Mouse (Mus musculus): ENCODE measurements at regions not wholly inside any gene's neighbourhood (a gene's known extent, or its start where the extent isn't known, plus 50 kb on each side); places are given as distances from the start of the nearest gene placed in this dataset.

DNA sequence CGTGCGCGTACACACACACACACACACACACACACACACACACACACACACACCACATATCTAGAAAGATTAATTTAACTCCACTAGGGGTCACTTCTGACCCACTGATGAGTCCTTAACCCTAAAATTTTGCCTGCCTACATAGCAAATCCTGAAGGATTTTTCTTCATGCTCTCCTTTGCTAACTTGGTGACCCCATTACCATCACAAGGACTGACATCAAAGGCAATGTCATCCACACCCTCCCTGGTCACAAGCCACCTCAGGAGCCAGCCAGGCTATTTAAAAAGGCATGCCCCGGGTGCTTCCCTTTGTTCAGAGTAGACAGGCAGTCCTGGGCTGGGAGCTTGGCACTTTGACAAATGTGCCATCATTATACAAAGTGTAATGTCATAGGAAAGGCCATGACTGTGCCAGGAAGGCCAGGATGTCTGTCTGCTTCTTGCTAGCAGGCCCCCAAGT, 1501.4 kb upstream of the Flrt2 start:
- Histone ChIP-seq H3K9ac (replicated peaks) (no peak overlapping the region), H3K27ac (replicated peaks) (no peak overlapping the region), H3K4me2 (replicated peaks) (no peak overlapping the region), H3K27me3 (no peaks in the 10 kb centered on the region), H3K9me3 (no peaks in the 10 kb centered on the region), H3K36me3 (no peaks in the 10 kb centered on the region), H3K4me3 (no peak overlapping the region), H3K4me1 (no peaks in the 10 kb centered on the region)
- 76% methylated on average over 4 of the region's 4 CpGs for WGBS
- ATAC-seq (replicated peaks) = no peak

GRCm38 (mm10) chr12:94217906-94218305, 1474.1 kb upstream of the Flrt2 start:
- Histone ChIP-seq H3K27ac (replicated peaks) (no peak overlapping the region), H3K4me1 (no peaks in the 10 kb centered on the region), H3K4me3 (no peak overlapping the region), H3K27me3 (no peaks in the 10 kb centered on the region), H3K9me3 (no peaks in the 10 kb centered on the region), H3K4me2 (replicated peaks) (no peak overlapping the region), H3K9ac (replicated peaks) (no peak overlapping the region), H3K36me3 (no peaks in the 10 kb centered on the region)
- no peak for ATAC-seq (replicated peaks)
- 84% methylated on average over 4 of the region's 4 CpGs for WGBS

- Histone ChIP-seq H3K27me3 (no peaks in the 10 kb centered on the region), H3K27ac (replicated peaks) (no peak overlapping the region), H3K4me3 (no peak overlapping the region), H3K9ac (replicated peaks) (no peak overlapping the region), H3K9me3 (no peaks in the 10 kb centered on the region), H3K4me2 (replicated peaks) (no peak overlapping the region), H3K4me1 (no peaks in the 10 kb centered on the region), H3K36me3 (no peaks in the 10 kb centered on the region)
- no peak for ATAC-seq (replicated peaks)
- WGBS = 87% methylated on average over 4 of the region's 4 CpGs
Observed at GRCm38 (mm10) chr12:94229894-94230293, 1462.1 kb upstream of the Flrt2 start.

- Histone ChIP-seq H3K4me1 (0 out of 2 replicates have a peak, but pooled peaks cover 4% of the 10 kb centered on the region), H3K27ac (replicated peaks) (no peak overlapping the region), H3K27me3 (no peaks in the 10 kb centered on the region), H3K4me3 (no peak overlapping the region), H3K36me3 (no peaks in the 10 kb centered on the region), H3K9ac (replicated peaks) (no peak overlapping the region), H3K9me3 (no peaks in the 10 kb centered on the region), H3K4me2 (replicated peaks) (no peak overlapping the region)
- 83% methylated on average over 2 of the region's 2 CpGs for WGBS
- ATAC-seq (replicated peaks) = no peak
Observed at GRCm38 (mm10) chr12:94245366-94245765, 1446.7 kb upstream of the Flrt2 start.

- Histone ChIP-seq H3K4me1 (0 out of 2 replicates have a peak, but pooled peaks cover 4% of the 10 kb centered on the region), H3K36me3 (no peaks in the 10 kb centered on the region), H3K27ac (replicated peaks) (no peak overlapping the region), H3K4me2 (replicated peaks) (no peak overlapping the region), H3K9me3 (no peaks in the 10 kb centered on the region), H3K9ac (replicated peaks) (no peak overlapping the region), H3K27me3 (no peaks in the 10 kb centered on the region), H3K4me3 (no peak overlapping the region)
- no peak for ATAC-seq (replicated peaks)
Observed at GRCm38 (mm10) chr12:94247362-94247761, 1444.7 kb upstream of the Flrt2 start.

DNA sequence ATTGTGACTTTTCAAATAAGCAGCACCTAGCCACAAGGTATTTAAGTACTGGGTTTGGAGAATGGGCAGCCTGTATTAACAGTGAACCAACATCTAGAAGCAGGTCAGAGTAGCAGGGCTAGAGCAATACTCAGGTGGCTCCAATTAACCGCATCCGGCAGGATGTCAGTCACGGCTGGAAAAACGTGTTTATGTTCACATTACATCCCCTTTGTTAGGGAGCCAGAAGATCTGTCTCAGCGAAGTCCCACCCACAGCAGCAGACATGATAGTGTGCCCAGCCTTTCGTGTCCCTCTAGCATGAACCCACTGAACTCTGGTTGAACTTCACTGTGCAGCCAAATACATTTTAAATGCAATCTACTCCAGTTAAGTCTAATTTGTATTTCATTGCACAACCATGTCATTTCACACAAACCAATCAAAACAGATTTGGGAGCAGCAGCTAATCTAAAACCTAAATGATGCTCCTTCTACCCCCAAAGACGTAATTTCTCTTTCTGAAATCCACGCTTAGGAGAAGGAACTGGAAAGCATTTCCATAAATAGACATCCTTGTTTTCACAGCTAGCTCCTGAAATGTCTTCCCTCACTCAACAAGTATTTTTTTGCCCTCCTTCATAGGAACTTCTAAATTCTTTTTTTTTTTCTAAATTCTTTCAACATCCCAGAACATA, 1438.9 kb upstream of the Flrt2 start:
- H3K4me2 ChIP-seq (replicated peaks) = no peak overlapping the region
- no peak overlapping the region for H3K4me3 ChIP-seq
- no peak overlapping the region for H3K27ac ChIP-seq (replicated peaks)
- no peak for ATAC-seq (replicated peaks)
- H3K9ac ChIP-seq (replicated peaks) = no peak overlapping the region
- H3K36me3 ChIP-seq = no peaks in the 10 kb centered on the region
- WGBS = 65% methylated on average over 8 of the region's 8 CpGs
- 0 out of 2 replicates have a peak, but pooled peaks cover 4% of the 10 kb centered on the region for H3K4me1 ChIP-seq
- H3K27me3 ChIP-seq = no peaks in the 10 kb centered on the region
- H3K9me3 ChIP-seq = no peaks in the 10 kb centered on the region

DNA sequence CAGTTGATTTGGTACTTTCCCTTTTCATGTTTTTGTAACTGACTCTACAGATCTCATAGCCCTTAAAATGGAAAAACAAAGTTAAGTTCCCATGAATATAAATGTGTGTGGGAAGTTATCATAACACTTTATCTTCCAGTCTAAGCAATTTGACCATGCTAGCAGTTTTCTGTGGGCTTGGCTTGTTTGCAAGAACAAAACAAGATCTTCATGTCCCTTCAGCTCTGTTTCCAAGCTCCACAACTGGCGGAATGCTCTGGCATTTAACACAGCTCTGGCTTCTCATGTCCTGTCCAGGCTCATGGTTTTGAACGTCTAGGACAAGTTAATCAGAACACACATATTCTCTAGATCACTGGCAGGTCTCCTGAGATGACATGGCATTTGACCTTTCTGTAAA, 1411.1 kb upstream of the Flrt2 start:
- Histone ChIP-seq H3K27ac (replicated peaks) (no peak overlapping the region), H3K4me1 (no peaks in the 10 kb centered on the region), H3K36me3 (no peaks in the 10 kb centered on the region), H3K4me2 (replicated peaks) (no peak overlapping the region), H3K4me3 (no peak overlapping the region), H3K9me3 (no peaks in the 10 kb centered on the region), H3K9ac (replicated peaks) (no peak overlapping the region), H3K27me3 (no peaks in the 10 kb centered on the region)
- WGBS = 81% methylated on average over 2 of the region's 2 CpGs
- ATAC-seq (replicated peaks) = no peak

DNA sequence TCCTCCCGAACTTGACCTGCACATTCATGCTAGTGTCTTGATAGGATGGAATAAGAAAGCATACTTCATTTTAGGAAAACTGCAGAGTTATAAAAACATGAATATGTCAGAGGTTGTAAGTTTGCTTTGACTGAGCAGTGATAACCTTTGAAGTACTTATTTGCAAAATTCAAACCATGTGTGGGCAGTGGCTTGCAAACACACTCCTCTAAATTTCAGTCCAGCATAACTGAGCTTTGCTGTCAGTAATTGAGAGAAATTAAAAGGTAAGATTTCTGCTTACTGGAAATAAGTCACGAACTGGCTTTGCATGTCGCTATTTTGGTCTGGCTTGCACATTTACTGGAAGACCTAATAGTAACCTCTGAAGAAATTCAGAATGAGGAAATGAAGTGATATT, 1409.1 kb upstream of the Flrt2 start:
- Histone ChIP-seq H3K27me3 (no peaks in the 10 kb centered on the region), H3K36me3 (no peaks in the 10 kb centered on the region), H3K4me3 (no peak overlapping the region), H3K4me1 (no peaks in the 10 kb centered on the region), H3K9me3 (no peaks in the 10 kb centered on the region), H3K9ac (replicated peaks) (no peak overlapping the region), H3K4me2 (replicated peaks) (no peak overlapping the region), H3K27ac (replicated peaks) (no peak overlapping the region)
- no peak for ATAC-seq (replicated peaks)
- WGBS = 91% methylated on average over 3 of the region's 3 CpGs

DNA sequence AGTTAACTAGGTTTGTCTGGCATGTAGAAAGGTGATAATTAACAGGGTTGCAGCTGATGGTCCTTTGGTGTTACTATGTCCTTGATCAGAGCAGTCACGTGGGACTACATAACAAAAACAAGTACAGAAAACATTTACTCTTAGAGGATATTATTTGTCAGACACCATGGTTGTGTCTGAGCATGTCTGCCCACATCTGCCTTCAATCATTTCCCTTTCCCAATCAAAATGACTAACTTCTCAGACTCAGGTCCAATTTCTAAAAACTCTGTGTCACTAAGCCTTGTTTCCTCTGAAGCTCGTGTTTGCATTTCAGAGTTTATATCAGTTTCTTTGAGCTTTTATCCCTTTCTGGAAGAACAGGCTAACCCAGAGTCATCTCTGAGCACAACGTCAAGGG, 1408.5 kb upstream of the Flrt2 start:
- H3K9ac ChIP-seq (replicated peaks) = no peak overlapping the region
- no peak for ATAC-seq (replicated peaks)
- H3K4me2 ChIP-seq (replicated peaks) = no peak overlapping the region
- no peak overlapping the region for H3K27ac ChIP-seq (replicated peaks)
- H3K4me3 ChIP-seq = no peak overlapping the region
- no peaks in the 10 kb centered on the region for H3K36me3 ChIP-seq
- no peaks in the 10 kb centered on the region for H3K9me3 ChIP-seq
- H3K27me3 ChIP-seq = no peaks in the 10 kb centered on the region
- 83% methylated on average over 3 of the region's 3 CpGs for WGBS
- no peaks in the 10 kb centered on the region for H3K4me1 ChIP-seq

- Histone ChIP-seq H3K4me3 (no peak overlapping the region), H3K4me2 (replicated peaks) (no peak overlapping the region), H3K36me3 (no peaks in the 10 kb centered on the region), H3K27ac (replicated peaks) (no peak overlapping the region), H3K4me1 (no peaks in the 10 kb centered on the region), H3K9ac (replicated peaks) (no peak overlapping the region), H3K9me3 (no peaks in the 10 kb centered on the region), H3K27me3 (no peaks in the 10 kb centered on the region)
- no peak for ATAC-seq (replicated peaks)
- 95% methylated on average over 5 of the region's 5 CpGs for WGBS
Observed at GRCm38 (mm10) chr12:94297864-94298263, 1394.2 kb upstream of the Flrt2 start.

- no peaks in the 10 kb centered on the region for H3K9me3 ChIP-seq
- H3K4me3 ChIP-seq = no peak overlapping the region
- H3K36me3 ChIP-seq = no peaks in the 10 kb centered on the region
- H3K4me1 ChIP-seq = no peaks in the 10 kb centered on the region
- H3K27ac ChIP-seq (replicated peaks) = no peak overlapping the region
- H3K4me2 ChIP-seq (replicated peaks) = no peak overlapping the region
- H3K9ac ChIP-seq (replicated peaks) = no peak overlapping the region
- WGBS = 89% methylated on average over 5 of the region's 5 CpGs
- H3K27me3 ChIP-seq = no peaks in the 10 kb centered on the region
- ATAC-seq (replicated peaks) = no peak
Observed at GRCm38 (mm10) chr12:94332351-94332750, 1359.7 kb upstream of the Flrt2 start.

DNA sequence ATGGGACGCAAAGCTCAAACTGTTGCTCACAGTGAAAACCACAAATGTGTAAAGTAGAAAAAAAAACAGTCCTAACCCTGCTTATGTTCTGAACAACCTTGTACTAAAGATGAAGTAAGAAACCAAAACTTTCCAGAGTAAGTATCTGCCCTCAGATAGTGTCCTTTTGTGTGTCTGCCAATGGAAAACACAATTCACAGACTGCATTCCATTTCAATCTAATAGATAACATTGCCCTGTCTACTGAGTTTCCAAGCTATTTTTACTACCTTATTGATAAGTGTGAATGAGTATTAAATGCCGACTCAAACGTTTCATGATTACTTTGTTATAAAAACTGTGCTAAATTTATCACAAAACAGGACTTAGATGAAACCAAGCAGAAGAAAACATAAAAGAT, 1357.4 kb upstream of the Flrt2 start:
- H3K36me3 ChIP-seq = no peaks in the 10 kb centered on the region
- no peak overlapping the region for H3K4me2 ChIP-seq (replicated peaks)
- 92% methylated on average over 3 of the region's 3 CpGs for WGBS
- H3K27me3 ChIP-seq = no peaks in the 10 kb centered on the region
- no peaks in the 10 kb centered on the region for H3K9me3 ChIP-seq
- H3K4me1 ChIP-seq = no peaks in the 10 kb centered on the region
- no peak for ATAC-seq (replicated peaks)
- H3K27ac ChIP-seq (replicated peaks) = no peak overlapping the region
- H3K9ac ChIP-seq (replicated peaks) = no peak overlapping the region
- H3K4me3 ChIP-seq = no peak overlapping the region

DNA sequence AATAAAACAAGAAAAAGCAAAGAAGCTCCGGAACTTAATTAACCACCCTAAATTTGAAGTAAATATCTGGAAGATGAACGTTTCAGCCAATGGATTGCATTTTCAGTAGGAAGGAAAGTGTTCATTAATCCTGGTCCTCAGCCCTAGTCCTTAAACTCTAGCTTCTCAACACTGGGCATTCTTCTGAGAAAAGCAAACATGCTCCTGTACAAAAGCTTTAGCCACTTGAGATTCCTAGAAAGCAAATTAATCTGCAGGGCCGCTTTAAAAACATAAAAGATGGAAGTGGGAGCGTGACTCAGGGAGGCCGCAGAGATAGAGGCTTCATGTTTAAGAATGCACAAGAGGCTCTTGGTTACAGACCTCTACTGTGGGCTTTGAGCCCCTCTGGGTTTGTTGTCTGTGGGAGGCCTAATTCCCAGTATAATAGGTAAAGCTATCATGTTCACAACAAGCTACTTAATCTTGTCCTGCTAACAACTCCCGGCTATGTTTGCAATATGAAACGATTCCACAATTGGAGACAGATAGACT, 1342.3 kb upstream of the Flrt2 start:
- no peak for ATAC-seq (replicated peaks)
- H3K4me3 ChIP-seq = no peak overlapping the region
- WGBS = 20% methylated on average over 7 of the region's 7 CpGs
- H3K4me2 ChIP-seq (replicated peaks) = no peak overlapping the region
- H3K27me3 ChIP-seq = no peaks in the 10 kb centered on the region
- no peaks in the 10 kb centered on the region for H3K4me1 ChIP-seq
- no peak overlapping the region for H3K9ac ChIP-seq (replicated peaks)
- H3K36me3 ChIP-seq = no peaks in the 10 kb centered on the region
- no peaks in the 10 kb centered on the region for H3K9me3 ChIP-seq
- no peak overlapping the region for H3K27ac ChIP-seq (replicated peaks)
